Mouse (Mus musculus) ES-Bruce4 (cell line): ENCODE results near the gene Zbtb34.

Source experiments
- CTCF ChIP-seq: IDR thresholded peaks from one replicate; pipeline ENCODE4 v1.8.1; 2011; ENCODE audit warnings: low read depth, low read length
- POLR2A ChIP-seq: IDR thresholded peaks from one replicate; pipeline ENCODE4 v1.8.1; 2011; ENCODE audit warnings: low read length; ENCODE audit not compliant: insufficient read depth

DNA sequence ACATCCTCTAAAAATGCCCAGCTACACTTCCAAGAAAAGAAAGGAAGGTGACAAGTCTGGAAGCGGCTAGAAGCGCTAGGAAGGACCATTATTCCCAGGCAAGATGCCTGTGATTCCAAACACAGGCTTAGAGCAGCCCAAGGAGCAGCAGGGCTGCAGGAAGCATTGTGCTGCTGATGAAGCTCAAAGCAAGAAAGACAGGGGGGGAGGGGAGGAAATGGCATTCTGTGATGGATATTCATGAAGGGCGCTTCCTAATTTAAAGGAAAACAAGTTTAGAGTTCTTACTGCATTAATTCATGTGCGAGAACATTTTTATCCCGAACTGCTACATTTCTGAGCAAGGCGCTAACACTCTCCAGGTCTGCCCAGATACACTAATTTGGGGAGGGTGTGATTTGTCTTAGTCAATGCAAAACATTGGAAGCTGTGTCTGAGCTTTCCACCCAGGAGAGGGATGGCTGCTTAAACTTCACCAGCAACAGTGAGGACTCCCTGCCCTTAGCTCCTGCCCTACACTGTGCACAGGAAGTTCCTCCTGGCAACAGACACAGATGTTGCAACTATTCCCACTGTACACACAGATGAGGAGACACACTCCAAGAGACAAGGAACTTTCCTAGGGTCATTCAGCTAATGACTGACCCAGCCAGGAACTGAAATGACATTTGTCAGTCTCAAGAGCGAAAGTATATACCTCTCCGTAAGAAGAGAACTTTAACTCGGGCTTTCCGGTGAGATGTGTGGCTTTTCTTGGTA lies 4.3 kb downstream of the Zbtb34 start:
- TF ChIP-seq CTCF (no peak), POLR2A (no peak)
